Mouse (Mus musculus): Measurements from ENCODE around the gene Spdye4a.

DNA sequence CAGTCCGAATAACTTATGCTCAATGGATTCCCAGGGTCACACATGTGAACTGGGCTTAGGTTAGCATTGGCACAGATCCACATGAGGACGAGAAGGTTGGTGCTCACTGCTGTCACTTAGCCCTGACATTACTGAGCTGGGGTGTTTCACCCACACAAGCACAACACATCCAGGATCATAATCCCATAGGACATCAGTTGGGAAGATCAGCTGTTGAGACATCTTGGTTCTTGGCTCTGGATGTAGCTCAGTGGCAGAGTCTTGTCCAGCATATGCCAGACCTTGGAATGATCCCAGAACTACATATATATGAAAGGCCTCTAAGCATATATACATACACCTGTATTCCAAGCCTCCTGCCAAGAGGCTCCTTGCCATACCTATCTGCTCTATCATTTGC is 31.5 kb downstream of the Spdye4a start:
- TF ChIP-seq ETS1 (conservative IDR thresholded peaks at IDR 0.05; ENCODE audit: low read depth, low read length) (no peak), HCFC1 (IDR thresholded peaks at IDR 0.05; ENCODE audit: low read depth, low read length) (no peak), MYC (IDR thresholded peaks at IDR 0.05; ENCODE audit: low read depth, low read length) (no peak), E2F4 (IDR thresholded peaks at IDR 0.05; ENCODE audit: insufficient replicate concordance, low read depth, low read length) (no peak), CTCF (conservative IDR thresholded peaks at IDR 0.05 in 1 of 2, IDR thresholded peaks at IDR 0.05 in 1 of 2; ENCODE audit: low read depth in 2 of 2, low read length in 2 of 2) (no peak), TCF12 (IDR thresholded peaks at IDR 0.05; ENCODE audit: low read depth, low read length) (no peak), SMC3 (IDR thresholded peaks at IDR 0.05; ENCODE audit: low read depth, low read length) (no peak), ZNF384 (IDR thresholded peaks at IDR 0.05; ENCODE audit: low read depth, low read length) (no peak), ZC3H11A (IDR thresholded peaks at IDR 0.05; ENCODE audit: low read depth, low read length) (no peak), POLR2A (IDR thresholded peaks at IDR 0.05; ENCODE audit: low read depth, low read length) (no peak), USF1 (IDR thresholded peaks at IDR 0.05; ENCODE audit: low read depth, low read length) (no peak), GABPA (IDR thresholded peaks at IDR 0.05; ENCODE audit: insufficient replicate concordance, low read depth, low read length) (no peak), RAD21 (IDR thresholded peaks at IDR 0.05; ENCODE audit: low read depth, low read length) (no peak), MAFK (IDR thresholded peaks at IDR 0.05; ENCODE audit: insufficient replicate concordance, low read length) (no peak)

Measured in CH12.LX (cell line).